Mouse (Mus musculus): Measurements from ENCODE around the gene Kcnj16. TPM values are rescaled to one million over a fixed set of nuclear protein-coding genes. Genes with fewer than 3 reads are reported as not detected.
A peak's percentile ranks its signal among the peaks of the same experiment; 100 is the strongest.

Kcnj16 gene
- polyA plus RNA-seq, 1 experiment from 2014 or later, result 0.13 TPM

DNA sequence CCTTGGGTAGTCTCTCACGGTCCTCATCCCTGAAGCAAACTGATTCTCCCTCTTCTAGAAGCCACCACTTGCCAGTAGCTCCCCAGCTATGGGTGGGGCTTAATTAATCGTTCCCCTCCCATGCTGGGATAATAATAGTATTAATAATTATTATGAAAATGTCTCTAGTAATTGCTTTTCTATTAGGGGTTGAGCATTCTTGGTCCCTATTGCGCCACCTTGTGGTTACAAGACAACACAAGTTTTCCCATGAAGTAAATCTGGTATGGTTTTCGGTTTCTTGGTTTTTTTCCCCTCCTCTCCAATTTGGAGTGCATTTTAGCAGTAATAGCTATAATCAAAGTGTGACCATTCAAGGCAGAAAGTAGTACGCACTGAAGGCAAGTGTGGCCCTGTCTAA, 74.3 kb downstream of the Kcnj16 start:
- no peaks in the 10 kb centered on the region for H3K9me3 ChIP-seq (replicated peaks; ENCODE audit: control insufficient read depth, low read length)
- WGBS (ENCODE audit: insufficient replicate concordance), result 32% methylated on average over 5 of the region's 5 CpGs
- no peak overlapping the region for H3K4me2 ChIP-seq (ENCODE audit: low read depth, low read length)
- H3K27ac ChIP-seq (ENCODE audit: low read length), result no peak overlapping the region
- H3K36me3 ChIP-seq (ENCODE audit: control insufficient read depth, insufficient read depth), result no peaks in the 10 kb centered on the region
- no peak overlapping the region for H3K9ac ChIP-seq (ENCODE audit: low read depth, low read length)
- no peaks in the 10 kb centered on the region for H3K27me3 ChIP-seq (ENCODE audit: control insufficient read depth, insufficient read depth, low read depth, low read length)
- H3K4me3 ChIP-seq (ENCODE audit: low read depth, low read length), result no peak overlapping the region
- no peaks in the 10 kb centered on the region for H3K4me1 ChIP-seq (ENCODE audit: control insufficient read depth, low read depth, low read length)
- no peak for ATAC-seq (ENCODE audit: low read depth)

DNA sequence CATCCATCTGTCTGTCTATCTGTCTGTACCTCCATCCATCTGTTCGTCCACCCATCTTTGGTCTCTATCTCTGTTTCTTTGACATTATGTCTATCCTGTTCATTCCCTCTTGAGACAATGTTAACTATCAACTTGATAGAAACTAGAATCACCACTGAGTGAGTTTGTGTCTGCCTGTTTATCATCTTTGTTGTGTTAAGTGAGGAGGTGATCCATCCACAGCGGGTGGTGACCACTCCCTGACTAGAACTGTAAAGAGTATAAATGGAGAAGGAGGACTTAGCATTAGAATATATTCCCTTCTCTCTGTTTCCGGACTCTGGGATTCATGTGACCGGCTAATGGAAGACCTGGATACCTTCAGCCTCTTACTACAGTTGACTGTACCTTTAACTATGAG, 75.5 kb downstream of the Kcnj16 start:
- WGBS (ENCODE audit: insufficient replicate concordance), result 67% methylated on average over 4 of the region's 4 CpGs
- Histone ChIP-seq H3K4me2 (ENCODE audit: low read depth, low read length) (no peak overlapping the region), H3K27me3 (ENCODE audit: control insufficient read depth, insufficient read depth, low read depth, low read length) (no peaks in the 10 kb centered on the region), H3K4me1 (ENCODE audit: control insufficient read depth, low read depth, low read length) (no peaks in the 10 kb centered on the region), H3K9me3 (replicated peaks; ENCODE audit: control insufficient read depth, low read length) (no peaks in the 10 kb centered on the region), H3K9ac (ENCODE audit: low read depth, low read length) (no peak overlapping the region), H3K36me3 (ENCODE audit: control insufficient read depth, insufficient read depth) (no peaks in the 10 kb centered on the region), H3K4me3 (ENCODE audit: low read depth, low read length) (no peak overlapping the region), H3K27ac (ENCODE audit: low read length) (no peak overlapping the region)
- ATAC-seq (ENCODE audit: low read depth), result no peak

DNA sequence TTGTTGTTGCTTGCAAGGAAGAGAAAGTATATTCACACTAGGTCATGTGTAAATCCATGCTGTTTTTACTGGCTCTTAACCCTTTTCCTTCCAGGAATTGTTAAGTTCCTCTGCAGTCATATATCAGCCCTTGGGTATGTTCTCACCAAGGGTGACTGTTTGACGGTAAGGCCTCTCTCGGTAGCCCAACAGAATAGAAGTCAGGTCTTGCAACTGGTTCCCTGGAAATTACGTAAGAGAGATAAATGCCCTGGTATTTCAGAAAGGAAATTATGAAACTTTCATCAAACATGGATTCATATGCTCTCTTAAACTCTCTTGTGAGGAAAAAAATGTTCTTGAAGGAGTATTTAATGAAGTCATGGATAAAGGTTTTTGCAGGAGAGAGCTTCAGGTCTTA, 86.4 kb downstream of the Kcnj16 start:
- no peaks in the 10 kb centered on the region for H3K36me3 ChIP-seq (ENCODE audit: control insufficient read depth, insufficient read depth)
- H3K4me2 ChIP-seq (ENCODE audit: low read depth, low read length), result no peak overlapping the region
- no peak overlapping the region for H3K27ac ChIP-seq (ENCODE audit: low read length)
- no peaks in the 10 kb centered on the region for H3K9me3 ChIP-seq (replicated peaks; ENCODE audit: control insufficient read depth, low read length)
- no peak overlapping the region for H3K4me3 ChIP-seq (ENCODE audit: low read depth, low read length)
- H3K27me3 ChIP-seq (ENCODE audit: control insufficient read depth, insufficient read depth, low read depth, low read length), result no peaks in the 10 kb centered on the region
- no peak for ATAC-seq (ENCODE audit: low read depth)
- H3K9ac ChIP-seq (ENCODE audit: low read depth, low read length), result no peak overlapping the region
- H3K4me1 ChIP-seq (ENCODE audit: control insufficient read depth, low read depth, low read length), result no peaks in the 10 kb centered on the region
- 48% methylated on average over 3 of the region's 3 CpGs for WGBS (ENCODE audit: insufficient replicate concordance)

DNA sequence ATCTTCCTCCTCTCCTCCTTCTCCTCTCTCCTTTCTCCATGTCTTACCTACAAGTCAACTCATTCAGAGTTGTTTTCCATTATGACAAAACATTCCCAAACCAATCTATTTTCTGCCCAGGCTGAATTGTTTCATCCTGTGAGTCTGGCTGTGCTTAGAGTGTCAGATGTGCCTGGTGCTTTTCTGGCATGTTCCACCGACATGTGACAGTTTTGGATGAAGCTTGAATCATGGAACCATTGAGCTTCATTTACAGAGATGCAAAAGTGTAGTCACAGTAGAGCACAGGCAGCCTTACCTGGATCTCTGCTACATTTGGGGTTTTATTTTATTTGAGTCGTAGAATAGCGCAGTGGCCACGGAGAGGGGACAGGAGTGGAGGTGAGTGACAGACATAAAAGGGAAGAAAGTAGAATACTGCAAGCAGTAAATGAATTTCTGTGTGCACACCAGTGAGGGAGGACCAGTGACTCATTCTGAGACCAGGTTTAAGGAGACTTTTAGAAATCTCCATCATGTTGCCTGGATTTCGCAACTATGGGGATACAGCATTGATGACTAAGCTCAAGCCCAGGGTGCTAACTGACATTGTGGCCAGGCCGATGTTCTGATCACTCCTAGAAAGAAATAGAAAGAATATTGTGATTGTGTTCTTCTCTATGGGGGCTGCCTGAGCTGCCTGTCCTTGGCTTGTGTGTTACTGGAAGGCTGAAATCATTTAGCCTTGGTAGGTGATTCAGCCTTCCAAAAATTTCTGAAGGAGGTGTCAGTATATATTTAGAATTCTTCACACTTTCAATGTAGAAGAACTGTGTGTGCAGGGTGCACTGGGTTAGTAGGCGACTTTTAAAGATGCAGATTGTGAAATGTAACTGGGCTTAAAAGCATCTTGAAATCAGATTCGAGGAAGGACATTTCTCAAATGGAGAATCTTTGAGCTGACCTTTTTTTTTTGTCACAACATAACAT, 87.3 kb downstream of the Kcnj16 start:
- Histone ChIP-seq H3K4me3 (ENCODE audit: low read depth, low read length) (no peak overlapping the region), H3K27ac (ENCODE audit: low read length) (no peak overlapping the region), H3K9me3 (replicated peaks; ENCODE audit: control insufficient read depth, low read length) (no peaks in the 10 kb centered on the region), H3K27me3 (ENCODE audit: control insufficient read depth, insufficient read depth, low read depth, low read length) (no peaks in the 10 kb centered on the region), H3K9ac (ENCODE audit: low read depth, low read length) (no peak overlapping the region), H3K4me1 (ENCODE audit: control insufficient read depth, low read depth, low read length) (no peaks in the 10 kb centered on the region), H3K36me3 (ENCODE audit: control insufficient read depth, insufficient read depth) (no peaks in the 10 kb centered on the region), H3K4me2 (ENCODE audit: low read depth, low read length) (no peak overlapping the region)
- WGBS (ENCODE audit: insufficient replicate concordance), result 62% methylated on average over 8 of the region's 8 CpGs
- no peak for ATAC-seq (ENCODE audit: low read depth)

DNA sequence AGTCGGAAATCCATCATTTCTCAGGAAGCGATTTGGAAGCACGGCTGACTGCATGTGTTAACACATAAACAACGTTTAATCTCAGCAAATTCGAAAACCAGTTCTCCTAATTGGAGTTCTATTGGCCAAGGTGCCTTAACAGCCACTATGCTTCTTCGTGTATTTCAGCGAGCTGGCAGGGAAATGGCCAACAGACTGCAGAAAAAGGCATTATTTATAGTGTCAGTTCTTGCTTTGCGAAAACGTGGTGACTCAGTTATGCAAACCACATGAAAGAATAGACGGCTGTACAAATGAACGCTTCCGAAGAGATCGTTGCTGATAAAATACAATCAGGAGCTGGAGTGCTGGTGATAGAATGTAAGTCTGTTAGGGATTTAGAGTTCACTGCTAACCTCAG, 88.2 kb downstream of the Kcnj16 start:
- Histone ChIP-seq H3K4me2 (ENCODE audit: low read depth, low read length) (no peak overlapping the region), H3K9me3 (replicated peaks; ENCODE audit: control insufficient read depth, low read length) (no peaks in the 10 kb centered on the region), H3K4me3 (ENCODE audit: low read depth, low read length) (no peak overlapping the region), H3K36me3 (ENCODE audit: control insufficient read depth, insufficient read depth) (no peaks in the 10 kb centered on the region), H3K27me3 (ENCODE audit: control insufficient read depth, insufficient read depth, low read depth, low read length) (no peaks in the 10 kb centered on the region), H3K4me1 (ENCODE audit: control insufficient read depth, low read depth, low read length) (no peaks in the 10 kb centered on the region), H3K27ac (ENCODE audit: low read length) (no peak overlapping the region), H3K9ac (ENCODE audit: low read depth, low read length) (no peak overlapping the region)
- no peak for ATAC-seq (ENCODE audit: low read depth)
- 42% methylated on average over 13 of the region's 13 CpGs for WGBS (ENCODE audit: insufficient replicate concordance)

DNA sequence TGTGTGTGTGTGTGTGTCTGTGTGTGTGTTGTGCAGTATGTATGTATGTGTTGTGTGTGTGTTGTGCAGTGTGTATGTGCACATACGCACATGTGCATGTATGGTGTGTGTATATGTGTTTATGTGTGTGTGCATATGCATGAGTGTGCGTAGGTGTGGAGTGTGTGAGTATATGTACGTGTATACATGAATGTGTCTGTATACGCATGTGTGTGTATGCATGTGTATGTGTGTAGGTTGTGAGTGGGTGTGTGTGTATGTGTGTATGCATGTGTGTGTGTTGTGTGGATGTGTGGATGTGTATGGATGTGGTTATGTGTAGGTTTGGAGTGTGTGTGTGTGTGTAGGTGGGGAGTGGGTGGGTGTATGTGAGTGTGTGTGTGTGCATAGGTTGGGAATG, 89.6 kb downstream of the Kcnj16 start:
- no peak overlapping the region for H3K9ac ChIP-seq (ENCODE audit: low read depth, low read length)
- H3K36me3 ChIP-seq (ENCODE audit: control insufficient read depth, insufficient read depth), result no peaks in the 10 kb centered on the region
- H3K4me2 ChIP-seq (ENCODE audit: low read depth, low read length), result no peak overlapping the region
- no peak overlapping the region for H3K4me3 ChIP-seq (ENCODE audit: low read depth, low read length)
- no peak for ATAC-seq (ENCODE audit: low read depth)
- no peaks in the 10 kb centered on the region for H3K4me1 ChIP-seq (ENCODE audit: control insufficient read depth, low read depth, low read length)
- H3K27me3 ChIP-seq (ENCODE audit: control insufficient read depth, insufficient read depth, low read depth, low read length), result no peaks in the 10 kb centered on the region
- no peak overlapping the region for H3K27ac ChIP-seq (ENCODE audit: low read length)
- H3K9me3 ChIP-seq (replicated peaks; ENCODE audit: control insufficient read depth, low read length), result no peaks in the 10 kb centered on the region
- WGBS (ENCODE audit: insufficient replicate concordance), result 76% methylated on average over 4 of the region's 4 CpGs

DNA sequence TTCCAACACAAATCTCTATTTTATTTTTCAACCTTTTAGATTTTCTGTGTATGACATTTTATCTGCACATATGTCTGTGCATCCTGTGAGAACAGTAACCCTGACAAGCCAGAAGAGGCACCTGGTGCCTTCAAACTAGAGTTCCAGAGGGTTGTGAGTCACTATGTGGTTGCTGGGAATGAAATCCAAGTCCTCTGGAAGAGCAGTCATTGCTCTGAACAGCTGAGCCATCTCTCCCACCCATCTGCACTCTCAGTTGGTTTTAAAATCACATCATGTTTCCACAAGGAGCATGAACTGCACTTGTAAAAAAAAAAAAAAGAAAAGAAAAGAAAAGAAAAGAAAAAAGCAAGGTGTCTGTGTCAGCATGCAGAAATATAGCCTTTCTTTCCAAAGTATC, 91.6 kb downstream of the Kcnj16 start:
- no peak overlapping the region for H3K4me2 ChIP-seq (ENCODE audit: low read depth, low read length)
- H3K4me3 ChIP-seq (ENCODE audit: low read depth, low read length), result no peak overlapping the region
- no peak for ATAC-seq (ENCODE audit: low read depth)
- H3K9me3 ChIP-seq (replicated peaks; ENCODE audit: control insufficient read depth, low read length), result no peaks in the 10 kb centered on the region
- no peaks in the 10 kb centered on the region for H3K4me1 ChIP-seq (ENCODE audit: control insufficient read depth, low read depth, low read length)
- no peak overlapping the region for H3K27ac ChIP-seq (ENCODE audit: low read length)
- H3K27me3 ChIP-seq (ENCODE audit: control insufficient read depth, insufficient read depth, low read depth, low read length), result no peaks in the 10 kb centered on the region
- no peaks in the 10 kb centered on the region for H3K36me3 ChIP-seq (ENCODE audit: control insufficient read depth, insufficient read depth)
- H3K9ac ChIP-seq (ENCODE audit: low read depth, low read length), result no peak overlapping the region

DNA sequence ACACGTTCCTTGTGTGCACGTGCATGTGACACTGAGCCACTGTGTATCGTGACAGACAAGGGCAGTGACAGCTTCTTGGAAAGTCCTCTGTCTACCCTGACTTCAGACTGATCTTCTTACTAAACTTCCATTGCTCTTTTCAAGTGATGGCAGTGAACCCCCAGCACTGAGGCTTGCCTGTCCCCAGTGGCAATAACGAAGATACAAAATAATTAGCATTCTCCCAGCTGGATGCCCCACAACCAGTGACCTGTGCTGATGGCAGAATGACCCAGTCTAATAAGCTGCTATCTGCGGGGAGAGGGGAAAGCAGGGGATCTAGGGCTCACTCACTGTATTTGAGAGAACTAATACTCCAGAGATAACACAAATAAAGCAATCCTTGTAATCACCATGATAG, 92.4 kb downstream of the Kcnj16 start:
- Histone ChIP-seq H3K36me3 (ENCODE audit: control insufficient read depth, insufficient read depth) (no peaks in the 10 kb centered on the region), H3K27ac (ENCODE audit: low read length) (no peak overlapping the region), H3K9me3 (replicated peaks; ENCODE audit: control insufficient read depth, low read length) (no peaks in the 10 kb centered on the region), H3K9ac (ENCODE audit: low read depth, low read length) (no peak overlapping the region), H3K4me1 (ENCODE audit: control insufficient read depth, low read depth, low read length) (peaks cover 3% of the 10 kb centered on the region), H3K4me2 (ENCODE audit: low read depth, low read length) (no peak overlapping the region), H3K4me3 (ENCODE audit: low read depth, low read length) (no peak overlapping the region), H3K27me3 (ENCODE audit: control insufficient read depth, insufficient read depth, low read depth, low read length) (no peaks in the 10 kb centered on the region)
- no peak for ATAC-seq (ENCODE audit: low read depth)
- 47% methylated on average over 5 of the region's 5 CpGs for WGBS (ENCODE audit: insufficient replicate concordance)

DNA sequence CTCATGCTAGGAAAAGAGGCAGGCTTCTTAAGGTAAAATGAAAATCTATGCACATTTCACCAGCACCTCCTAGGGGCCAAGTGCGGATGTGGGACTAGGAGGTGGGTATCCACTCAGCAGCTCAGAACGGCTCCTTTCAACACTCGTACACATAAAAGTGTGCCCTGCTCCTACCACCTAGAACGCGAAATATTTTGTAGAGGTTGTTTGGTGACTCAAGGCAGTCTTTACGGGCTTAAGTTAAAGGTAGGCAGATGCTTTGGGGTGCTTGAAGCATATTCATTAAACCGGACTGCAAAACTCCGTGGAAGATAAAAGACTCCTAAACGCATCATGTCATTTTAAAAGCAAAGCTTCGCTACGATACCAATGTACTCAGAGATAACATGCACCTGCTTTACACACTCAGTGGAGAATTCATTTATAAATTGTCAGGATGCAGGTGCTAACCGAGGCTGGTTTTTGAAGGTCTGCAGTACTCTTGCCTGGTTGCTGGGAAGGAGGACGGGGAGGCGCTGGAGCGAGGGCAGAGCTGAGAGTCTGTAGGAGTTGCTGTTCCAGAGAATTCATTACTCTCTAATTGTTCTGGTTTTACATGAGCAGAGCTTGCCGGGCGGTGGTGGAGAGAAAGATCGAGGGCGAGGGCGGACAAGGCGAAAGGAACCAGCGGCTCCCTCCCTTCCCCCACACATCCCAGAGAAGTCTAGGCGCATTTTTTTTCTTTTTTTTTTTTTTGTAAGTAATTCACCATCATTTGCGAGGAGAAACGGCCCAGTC, 97.1 kb downstream of the Kcnj16 start:
- Histone ChIP-seq H3K9me3 (replicated peaks; ENCODE audit: control insufficient read depth, low read length) (no peaks in the 10 kb centered on the region), H3K27me3 (ENCODE audit: control insufficient read depth, insufficient read depth, low read depth, low read length) (peaks cover 12% of the 10 kb centered on the region), H3K9ac (ENCODE audit: low read depth, low read length) (peak overlapping the region; percentile 2; the same call in 1 of the 2 replicates), H3K27ac (ENCODE audit: low read length) (no peak overlapping the region), H3K4me3 (ENCODE audit: low read depth, low read length) (peak overlapping the region; percentile 59), H3K36me3 (ENCODE audit: control insufficient read depth, insufficient read depth) (no peaks in the 10 kb centered on the region), H3K4me1 (ENCODE audit: control insufficient read depth, low read depth, low read length) (peaks cover 4% of the 10 kb centered on the region), H3K4me2 (ENCODE audit: low read depth, low read length) (peak overlapping the region; percentile 82)
- under 1% methylated on average over 25 of the region's 25 CpGs for WGBS (ENCODE audit: insufficient replicate concordance)
- no peak for ATAC-seq (ENCODE audit: low read depth)

All from liver, embryonic 16.5 days (tissue).